Mouse (Mus musculus): ENCODE results near the gene Trim44. TPM values are rescaled to one million over a fixed set of nuclear protein-coding genes. Genes with fewer than 3 reads are reported as not detected.
A peak's percentile ranks its signal among the peaks of the same experiment; 100 is the strongest.

Trim44 gene
- total RNA-seq, 2 experiments from 2014 or later: 41.5 to 43.7 TPM

GRCm38 (mm10) chr2:102406324-102407304, 1.0 kb downstream of the Trim44 start:
- no peak for DNase-seq (ENCODE audit: low spot score in 2 of 2)

- DNase-seq (ENCODE audit: low spot score in 2 of 2): no peak
Observed at GRCm38 (mm10) chr2:102403982-102404381, 3.6 kb downstream of the Trim44 start.

GRCm38 (mm10) chr2:102403306-102403705, 4.3 kb downstream of the Trim44 start:
- DNase-seq (ENCODE audit: low spot score in 2 of 2): no peak

GRCm38 (mm10) chr2:102401352-102401692, 6.3 kb downstream of the Trim44 start:
- no peak for DNase-seq (ENCODE audit: low spot score in 2 of 2)

- DNase-seq (ENCODE audit: low spot score in 2 of 2): peak; percentile 57 to 80
Observed at GRCm38 (mm10) chr2:102400605-102401351, 6.8 kb downstream of the Trim44 start.

GRCm38 (mm10) chr2:102399864-102400604, 7.6 kb downstream of the Trim44 start:
- DNase-seq (ENCODE audit: low spot score in 2 of 2): no peak

- no peak for DNase-seq (ENCODE audit: low spot score in 2 of 2)
Observed at GRCm38 (mm10) chr2:102396493-102396892, 11.1 kb downstream of the Trim44 start.

GRCm38 (mm10) chr2:102393457-102393856, 14.2 kb downstream of the Trim44 start:
- no peak for DNase-seq (ENCODE audit: low spot score in 2 of 2)

- no peak for DNase-seq (ENCODE audit: low spot score in 2 of 2)
Observed at GRCm38 (mm10) chr2:102385328-102385902, 22.2 kb downstream of the Trim44 start.

GRCm38 (mm10) chr2:102384496-102384895, 23.1 kb downstream of the Trim44 start:
- no peak for DNase-seq (ENCODE audit: low spot score in 2 of 2)

- DNase-seq (ENCODE audit: low spot score in 2 of 2): no peak
Observed at GRCm38 (mm10) chr2:102384057-102384456, 23.6 kb downstream of the Trim44 start.

- DNase-seq (ENCODE audit: low spot score in 2 of 2): no peak
Observed at GRCm38 (mm10) chr2:102383069-102383834, 24.4 kb downstream of the Trim44 start.

GRCm38 (mm10) chr2:102382519-102382918, 25.1 kb downstream of the Trim44 start:
- no peak for DNase-seq (ENCODE audit: low spot score in 2 of 2)

- DNase-seq (ENCODE audit: low spot score in 2 of 2): no peak
Observed at GRCm38 (mm10) chr2:102380581-102380980, 27.0 kb downstream of the Trim44 start.

GRCm38 (mm10) chr2:102378928-102379327, 28.7 kb downstream of the Trim44 start:
- no peak for DNase-seq (ENCODE audit: low spot score in 2 of 2)

GRCm38 (mm10) chr2:102378381-102378780, 29.2 kb downstream of the Trim44 start:
- DNase-seq (ENCODE audit: low spot score in 2 of 2): no peak

GRCm38 (mm10) chr2:102377370-102377769, 30.3 kb downstream of the Trim44 start:
- no peak for DNase-seq (ENCODE audit: low spot score in 2 of 2)

- DNase-seq (ENCODE audit: low spot score in 2 of 2): no peak
Observed at GRCm38 (mm10) chr2:102373406-102374105, 34.1 kb downstream of the Trim44 start.

GRCm38 (mm10) chr2:102372690-102373089, 34.9 kb downstream of the Trim44 start:
- no peak for DNase-seq (ENCODE audit: low spot score in 2 of 2)

GRCm38 (mm10) chr2:102371332-102371731, 36.3 kb downstream of the Trim44 start:
- DNase-seq (ENCODE audit: low spot score in 2 of 2): no peak
